Mouse (Mus musculus) NIH3T3 (cell line): ENCODE measurements around the gene Sycp2.
A peak's percentile ranks its signal among the peaks of the same experiment; 100 is the strongest.
"Not testable (repeated sequence)": the region's sequence is repeated elsewhere in the genome, so short reads cannot be mapped to it uniquely, and the experiment has no call there.

Source experiments
- DNase-seq: peaks from one replicate; pipeline ENCODE4 v3.0.0-alpha.2; 2012; ENCODE audit warnings: low read depth

Gene Sycp2

DNA sequence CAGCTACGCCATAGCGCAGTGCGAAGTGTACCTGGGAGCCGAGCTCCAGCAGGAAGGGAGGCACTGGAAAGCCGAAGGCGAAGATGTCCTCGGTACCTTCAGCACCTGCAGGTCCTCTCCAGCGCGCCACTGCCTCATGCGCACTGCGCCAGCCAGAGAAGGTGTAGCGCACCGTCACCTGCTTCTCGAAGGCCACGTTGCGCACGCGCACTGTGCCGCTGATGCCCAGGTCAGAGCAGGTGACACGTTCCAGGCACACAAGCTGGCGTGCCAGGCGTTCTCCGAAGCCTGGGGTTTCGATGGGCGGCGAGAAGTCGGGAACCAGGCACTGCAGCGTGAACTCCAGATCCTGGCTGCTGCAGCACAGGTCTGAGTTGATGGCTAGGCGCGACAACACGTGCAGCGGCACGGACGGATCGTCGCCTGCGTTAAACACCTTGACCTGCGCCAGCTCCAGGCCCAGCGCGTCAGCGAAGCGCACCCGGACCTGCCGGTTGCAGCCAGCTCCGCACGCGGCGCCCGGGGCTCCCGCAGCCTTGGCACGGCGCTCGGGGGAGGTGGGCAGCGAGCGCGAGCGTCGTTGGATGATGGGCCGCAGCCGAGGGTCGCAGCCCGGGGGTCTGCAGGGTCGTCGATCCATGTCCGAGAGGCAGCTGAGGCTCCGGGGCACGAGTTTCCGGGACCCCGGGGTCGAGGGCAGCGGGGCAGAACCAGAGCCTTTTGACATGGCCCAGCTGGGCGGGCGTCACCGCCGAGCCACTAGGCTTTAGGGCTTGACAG, 6.2 kb upstream of the Sycp2 start:
- no peak for DNase-seq

DNA sequence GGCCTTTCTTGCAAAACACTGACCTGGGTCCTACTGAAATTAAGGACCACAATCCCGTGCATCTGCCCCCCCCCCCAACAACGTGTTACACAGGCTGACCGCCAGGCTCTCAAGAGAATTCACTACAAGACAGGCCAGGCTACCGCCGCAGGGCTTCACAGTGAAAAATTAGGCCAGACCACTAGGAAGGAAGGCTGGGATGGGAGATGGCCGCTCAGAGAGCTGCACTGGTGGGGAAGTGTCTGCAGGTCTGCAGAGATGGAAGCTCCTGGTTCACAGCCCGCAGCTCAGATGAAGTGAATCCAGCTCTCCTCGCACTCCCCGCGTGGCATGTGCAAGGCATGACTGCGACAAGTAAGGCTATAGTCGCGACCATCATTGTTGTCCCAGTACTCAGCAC, 5.6 kb upstream of the Sycp2 start:
- peak; percentile 31 for DNase-seq

DNA sequence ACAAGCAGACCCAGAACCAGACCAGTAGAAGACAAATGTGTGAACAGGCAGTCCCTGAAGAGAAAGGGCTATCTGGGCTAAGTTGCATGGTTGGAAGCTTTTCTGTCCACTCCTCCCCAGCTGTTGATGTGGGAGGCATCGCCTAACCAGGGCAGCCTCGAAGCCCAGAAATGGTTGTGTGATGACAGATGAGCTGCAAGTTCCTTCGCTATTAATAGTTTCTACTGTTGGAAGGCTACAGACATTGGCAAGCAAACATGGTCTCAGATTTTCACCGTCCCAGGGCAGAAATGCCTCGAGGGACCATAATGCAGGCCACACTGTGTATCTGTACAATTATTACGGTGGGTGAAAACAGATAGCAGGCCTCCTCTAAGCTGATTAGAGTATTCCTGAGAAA, 5.1 kb upstream of the Sycp2 start:
- DNase-seq: peak; percentile 72

DNA sequence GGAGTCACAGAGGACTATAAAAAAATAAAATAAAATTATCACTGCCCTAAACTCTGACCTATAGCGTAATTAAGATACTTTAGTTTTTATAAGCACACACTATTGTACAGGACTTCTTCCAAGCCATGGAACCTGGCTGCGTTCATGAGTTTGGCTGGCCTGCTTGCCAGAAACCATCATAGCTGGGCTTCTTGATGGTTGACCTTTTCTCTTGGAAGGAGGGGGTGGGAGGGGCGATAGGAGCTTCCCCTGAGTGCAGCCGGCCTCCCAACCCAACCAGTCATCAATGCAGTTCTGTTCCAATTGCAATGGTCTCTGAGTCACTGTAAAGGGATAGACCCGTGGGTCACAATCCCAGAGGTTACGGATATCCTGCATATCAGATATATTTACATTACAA, 2.8 kb upstream of the Sycp2 start:
- DNase-seq: peak; percentile 44

DNA sequence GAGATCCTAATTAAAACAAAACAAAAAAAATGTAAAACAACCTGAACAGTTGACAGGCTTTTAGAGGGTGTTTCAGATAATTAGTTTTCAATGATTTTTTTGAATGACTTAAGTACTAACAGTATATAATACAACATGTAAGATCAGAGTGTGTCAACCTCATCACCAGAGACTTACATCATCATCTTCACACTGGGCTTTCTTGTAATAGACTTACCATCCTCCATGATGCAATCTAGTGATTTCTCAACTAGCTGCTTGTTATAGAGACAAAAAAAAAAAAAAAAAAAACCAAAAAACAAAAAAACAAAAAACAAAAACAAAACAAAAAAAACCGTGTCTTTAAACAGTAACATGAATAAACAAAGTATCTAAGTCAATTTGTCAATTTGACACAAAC, 1.5 kb upstream of the Sycp2 start:
- no peak for DNase-seq

DNA sequence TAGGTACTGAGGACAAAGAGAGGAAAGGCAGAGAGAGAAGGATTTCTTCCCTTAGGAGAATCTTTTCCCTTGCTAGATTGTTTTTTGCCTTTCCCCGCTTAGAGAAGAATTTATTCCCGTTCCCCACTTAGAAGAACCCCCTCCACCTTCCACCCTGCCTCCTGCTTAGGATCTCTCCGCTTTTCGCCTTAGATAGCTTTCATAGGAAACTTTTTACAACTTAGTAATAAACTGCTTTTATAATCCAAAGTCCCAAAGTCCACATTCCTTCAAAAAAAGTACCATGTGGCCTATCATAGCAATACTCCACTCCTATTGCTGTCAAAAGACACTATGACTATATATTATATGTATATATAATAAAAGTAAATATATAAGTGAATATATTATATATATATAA, 64.9 kb downstream of the Sycp2 start:
- no peak for DNase-seq

DNA sequence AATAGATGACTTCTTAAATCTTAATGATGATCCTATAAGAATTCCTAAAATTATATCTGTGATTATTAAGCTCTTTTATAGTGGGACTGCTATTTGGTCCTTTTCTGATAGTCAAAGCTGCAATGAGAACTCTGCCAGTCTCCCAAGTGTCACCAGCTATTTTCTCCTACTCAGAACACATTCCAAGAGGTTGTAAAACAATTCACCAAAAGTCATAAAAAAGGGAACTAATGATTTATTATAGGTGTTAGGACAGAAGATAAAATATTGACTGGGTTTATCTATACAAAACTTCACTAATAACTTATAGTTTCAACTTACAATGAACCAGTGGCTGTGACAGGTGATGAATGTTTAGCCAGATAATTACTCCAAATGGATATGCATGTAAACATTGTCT, 65.4 kb downstream of the Sycp2 start:
- DNase-seq: not testable (repeated sequence)

DNA sequence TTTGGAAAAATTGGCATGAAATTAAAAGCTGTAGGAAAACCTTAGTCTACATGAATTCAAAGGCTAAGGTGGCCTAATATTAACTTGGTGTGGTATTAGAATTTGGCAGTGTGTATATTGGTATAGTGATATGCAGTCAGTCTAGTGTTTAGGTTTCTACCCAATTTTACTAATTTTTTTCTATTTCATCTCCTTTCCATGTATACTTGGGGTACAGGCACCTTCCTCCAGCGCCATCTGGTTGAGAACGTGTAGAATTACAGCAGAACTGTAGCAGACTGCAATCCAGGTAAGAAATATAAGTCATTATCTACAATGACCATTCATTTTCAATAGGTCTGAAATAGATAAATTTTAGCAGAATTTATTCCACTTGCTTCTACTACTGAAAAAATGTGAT, 68.4 kb downstream of the Sycp2 start:
- peak; percentile 22 for DNase-seq

DNA sequence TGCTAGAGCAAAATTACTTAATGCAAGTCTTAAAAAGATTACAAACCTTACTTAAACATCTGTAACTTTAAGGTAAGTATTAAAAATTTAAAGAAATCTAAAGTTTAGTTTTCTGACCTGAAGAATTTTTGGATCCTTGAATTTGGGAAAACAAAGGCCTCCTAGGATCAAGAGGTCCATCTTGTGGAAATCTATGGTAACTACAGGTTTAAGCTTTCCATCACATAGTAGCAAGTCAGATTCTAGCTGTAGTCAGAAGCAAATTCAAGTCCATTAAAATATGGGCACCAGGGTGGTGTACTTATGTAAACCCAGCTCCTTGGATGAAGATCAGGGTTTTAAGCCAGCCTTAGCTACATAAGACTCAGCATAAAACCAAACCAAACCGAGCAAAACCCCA, 69.6 kb downstream of the Sycp2 start:
- peak; percentile 54 for DNase-seq

DNA sequence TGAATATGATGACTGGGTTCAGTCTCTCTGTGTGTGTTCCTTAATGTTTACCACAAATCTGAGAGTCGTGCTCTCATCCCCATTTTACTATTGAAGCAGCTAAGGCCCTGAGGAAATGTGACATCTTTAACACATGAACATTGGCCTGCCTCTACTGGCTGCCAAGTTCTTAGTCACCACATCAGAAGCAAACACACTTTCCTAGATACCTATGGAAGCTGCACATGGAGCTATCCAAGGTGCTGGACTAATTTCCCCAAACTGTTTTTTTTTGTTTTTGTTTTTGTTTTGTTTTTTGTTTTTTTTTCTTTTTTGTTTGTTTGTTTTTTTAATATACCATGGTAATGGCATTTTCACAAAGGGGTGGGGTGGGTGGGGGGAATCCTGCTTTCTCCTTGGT, 77.5 kb downstream of the Sycp2 start:
- DNase-seq: peak; percentile 59

DNA sequence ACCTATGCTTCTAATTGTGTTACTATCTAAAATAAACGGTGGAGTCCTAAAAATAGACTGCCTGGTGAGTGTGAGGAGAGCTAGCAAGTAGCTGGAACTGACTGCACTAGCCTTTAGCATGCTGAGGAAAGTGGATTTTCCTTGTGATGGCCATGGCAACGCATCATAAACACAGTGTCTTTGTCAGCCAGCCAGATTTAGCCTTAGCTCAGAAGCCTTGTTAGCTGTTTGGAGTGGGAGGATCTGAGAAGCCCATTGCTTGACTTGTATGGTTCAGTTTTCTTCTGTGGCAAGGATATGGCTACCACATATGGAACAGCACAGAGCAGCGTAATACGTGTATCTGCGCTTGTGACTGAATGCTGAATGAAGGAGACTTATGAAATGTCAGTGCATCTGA, 77.9 kb downstream of the Sycp2 start:
- DNase-seq: no peak

DNA sequence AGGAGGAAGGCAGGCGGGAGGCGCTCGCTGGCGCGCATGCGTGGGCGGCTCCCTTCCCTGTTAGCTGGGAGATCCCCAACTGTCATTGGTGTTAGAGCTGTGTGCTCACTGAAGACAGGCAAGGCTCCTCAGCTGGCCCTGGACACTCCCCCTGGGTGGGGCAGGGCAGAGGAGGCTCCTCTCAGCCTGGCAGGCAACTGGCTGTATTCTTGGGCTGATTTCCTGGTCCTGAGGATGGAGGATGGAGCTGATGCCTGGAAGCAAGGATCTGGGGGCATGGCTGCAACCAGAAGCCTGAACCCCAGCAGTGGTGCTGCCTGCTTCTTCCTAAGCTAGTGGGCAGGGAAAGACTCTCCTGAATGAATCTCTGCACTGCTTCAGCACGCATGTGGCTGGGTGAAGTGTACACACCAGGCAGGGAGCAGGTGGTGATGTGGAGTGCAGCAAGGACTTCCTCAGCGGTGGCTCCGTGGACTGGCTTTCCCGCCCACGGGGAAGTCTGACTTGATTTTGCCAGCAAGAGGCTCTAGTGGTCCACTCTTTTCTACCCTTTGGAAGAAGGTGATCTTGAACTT, 79.9 kb downstream of the Sycp2 start:
- peak; percentile 53 for DNase-seq

DNA sequence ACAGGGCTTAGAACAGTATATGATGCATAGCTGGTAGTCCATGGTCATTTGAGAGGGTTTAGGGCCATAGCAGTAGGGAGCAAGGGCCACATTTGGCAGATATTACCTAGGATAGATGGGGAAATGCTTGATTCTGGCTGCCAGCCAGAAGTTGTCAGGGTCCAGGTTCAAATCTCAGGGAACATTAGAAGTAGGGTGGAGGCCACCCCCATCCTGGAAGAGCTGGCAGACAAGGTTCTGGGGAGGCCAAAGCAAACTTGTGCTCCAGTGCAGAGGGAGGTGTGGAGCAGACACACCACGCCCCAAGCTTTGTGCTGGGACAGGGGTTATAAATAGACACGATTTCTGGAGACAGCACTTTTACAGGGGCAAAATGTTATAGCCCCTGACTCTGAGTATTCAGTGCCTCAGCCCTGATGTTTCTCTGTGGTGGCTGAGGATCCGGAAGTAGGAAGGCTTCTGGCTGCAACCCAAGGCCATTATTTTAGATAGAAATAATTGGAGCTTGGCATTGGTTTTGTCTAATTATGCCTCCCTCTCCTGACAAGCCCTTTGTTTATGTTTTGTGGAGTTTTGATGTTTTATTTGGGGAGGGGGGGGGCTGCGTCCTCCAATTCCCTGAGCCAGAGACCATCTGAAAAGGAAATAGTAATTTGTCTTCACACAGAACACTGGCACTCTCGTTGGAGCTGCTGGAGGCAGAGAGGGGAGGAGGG, 80.6 kb downstream of the Sycp2 start:
- DNase-seq: no peak

DNA sequence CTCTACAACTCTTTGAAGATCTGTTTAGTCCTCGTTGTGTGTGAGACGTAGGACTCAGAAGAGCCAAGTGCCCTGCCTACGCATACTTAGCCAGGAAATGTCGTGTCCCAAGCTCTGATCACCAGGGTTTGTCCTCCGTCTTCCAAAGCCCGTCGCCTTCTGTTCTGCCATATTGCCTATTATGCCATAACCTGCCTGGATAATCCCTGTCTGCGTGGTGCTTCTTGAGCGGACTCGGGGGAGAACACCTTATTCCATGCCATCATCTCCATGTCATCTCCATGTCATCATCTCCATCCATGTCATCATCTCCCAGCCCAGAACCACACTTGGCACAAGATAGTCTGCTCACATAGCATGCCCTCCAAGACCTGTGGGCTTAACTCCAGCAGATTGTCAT, 81.4 kb downstream of the Sycp2 start:
- no peak for DNase-seq

DNA sequence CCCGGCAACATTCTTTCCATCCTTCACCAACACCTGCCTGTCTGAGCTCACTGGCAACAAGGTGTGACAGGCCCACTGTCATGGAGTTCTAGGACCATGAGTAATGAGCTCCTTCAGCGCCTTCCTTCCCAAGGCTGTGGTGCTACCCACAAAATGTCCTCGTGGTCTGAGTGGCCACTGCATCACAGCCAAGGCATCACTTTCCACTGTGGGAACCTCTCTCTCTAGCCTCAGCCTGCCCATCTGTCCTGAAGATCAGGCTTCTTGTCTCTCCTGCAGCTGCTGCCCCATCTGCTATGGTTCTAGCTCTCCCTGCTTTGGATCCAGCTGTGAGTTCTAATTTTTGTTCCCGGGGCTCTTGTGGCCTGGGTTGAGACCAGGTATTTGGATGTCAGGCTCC, 82.7 kb downstream of the Sycp2 start:
- DNase-seq: no peak

DNA sequence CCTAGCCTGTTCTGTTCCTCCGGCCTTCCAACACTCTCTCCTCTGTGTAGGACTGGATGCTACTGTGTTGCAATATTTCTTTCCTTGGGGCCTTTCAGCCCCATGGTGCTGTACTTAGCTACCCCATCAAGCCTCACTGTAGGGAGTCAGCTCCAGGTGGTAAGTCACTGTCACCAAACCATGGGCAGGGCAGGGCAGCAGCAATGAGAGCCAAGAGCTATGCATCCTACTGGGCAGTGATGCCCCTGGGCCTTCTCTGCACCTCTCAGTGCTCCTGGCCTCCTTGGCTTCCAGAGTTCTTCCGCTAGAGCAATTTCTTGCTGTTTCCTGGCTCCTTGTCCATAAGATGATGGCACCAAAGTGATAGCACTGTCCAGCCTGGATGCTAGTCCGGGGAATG, 83.1 kb downstream of the Sycp2 start:
- DNase-seq: no peak

DNA sequence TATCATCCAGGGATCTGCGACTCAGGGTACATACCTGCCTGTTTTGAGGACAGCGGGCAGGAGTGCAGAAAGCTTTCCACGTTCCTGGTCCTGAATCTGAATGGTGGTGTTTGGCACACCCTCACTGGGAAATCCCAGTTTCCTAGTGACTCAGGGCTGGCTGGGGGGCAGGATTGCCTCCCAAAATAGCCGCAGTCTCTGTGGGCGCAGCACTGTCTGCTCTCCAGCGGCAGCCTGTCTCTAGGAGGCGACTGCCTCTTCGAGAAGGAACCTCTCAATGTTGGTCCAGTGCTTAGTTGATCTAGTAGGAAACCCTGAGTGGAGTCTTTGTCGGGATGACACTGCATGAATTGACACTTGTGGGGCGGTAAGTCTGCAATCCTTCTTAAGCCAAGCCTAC, 86.2 kb downstream of the Sycp2 start:
- peak; percentile 37 for DNase-seq

DNA sequence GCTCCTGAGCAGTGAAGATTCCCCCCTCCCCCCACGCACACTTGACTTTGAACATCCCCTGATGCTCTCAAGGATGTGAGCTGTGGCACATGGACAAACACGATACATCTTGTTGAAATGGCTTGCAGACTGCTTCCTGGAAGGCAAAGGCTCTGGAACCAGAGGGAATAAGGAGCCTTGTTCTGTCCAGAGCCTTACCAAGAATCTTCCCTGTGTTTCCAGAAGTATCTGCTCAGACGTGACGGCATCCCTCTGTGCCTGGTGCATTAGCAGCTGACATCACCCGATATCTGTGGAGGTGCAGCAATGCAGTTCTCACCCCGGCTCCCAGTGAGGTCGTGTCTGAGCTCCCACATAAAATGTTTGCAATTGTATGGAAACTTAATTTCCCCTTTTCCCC, 87.7 kb downstream of the Sycp2 start:
- no peak for DNase-seq

DNA sequence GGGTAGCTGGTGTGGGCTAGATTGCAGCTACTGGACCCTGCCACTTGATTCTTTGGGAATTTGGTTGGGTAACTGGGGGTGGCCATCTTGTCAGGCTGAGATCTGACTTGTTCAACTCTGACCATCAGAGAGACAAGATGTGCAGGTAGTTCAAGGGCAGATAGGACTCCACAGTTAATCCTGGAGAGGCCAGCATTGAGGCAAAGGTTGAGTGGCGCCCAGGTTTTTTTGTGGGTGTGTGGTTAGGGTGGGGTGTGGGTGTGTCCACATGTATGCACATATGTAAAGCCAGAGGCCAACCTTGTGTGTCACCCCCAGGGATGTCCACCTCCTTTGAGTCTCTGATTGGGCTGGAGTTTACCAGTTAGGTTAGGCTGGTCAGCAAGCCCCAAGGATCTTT, 91.2 kb downstream of the Sycp2 start:
- no peak for DNase-seq

DNA sequence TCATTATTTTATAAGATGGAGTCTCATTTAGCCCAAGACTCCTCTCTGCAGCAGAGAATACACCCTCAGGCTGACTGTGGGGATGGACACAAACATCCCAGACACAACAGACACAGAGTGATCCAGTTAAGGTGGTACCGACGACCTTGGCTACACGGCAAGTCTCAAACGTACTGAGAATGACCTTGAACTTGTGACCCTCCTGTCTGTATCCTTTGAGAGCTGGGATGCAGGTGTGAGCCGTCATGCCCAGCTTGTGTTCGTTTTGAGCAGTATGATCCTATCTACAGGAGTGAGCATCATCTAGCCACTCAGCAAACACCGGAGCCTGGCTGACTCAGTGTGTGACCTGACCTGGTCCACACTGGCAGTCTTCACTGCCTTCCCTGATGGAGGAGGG, 93.9 kb downstream of the Sycp2 start:
- no peak for DNase-seq

DNA sequence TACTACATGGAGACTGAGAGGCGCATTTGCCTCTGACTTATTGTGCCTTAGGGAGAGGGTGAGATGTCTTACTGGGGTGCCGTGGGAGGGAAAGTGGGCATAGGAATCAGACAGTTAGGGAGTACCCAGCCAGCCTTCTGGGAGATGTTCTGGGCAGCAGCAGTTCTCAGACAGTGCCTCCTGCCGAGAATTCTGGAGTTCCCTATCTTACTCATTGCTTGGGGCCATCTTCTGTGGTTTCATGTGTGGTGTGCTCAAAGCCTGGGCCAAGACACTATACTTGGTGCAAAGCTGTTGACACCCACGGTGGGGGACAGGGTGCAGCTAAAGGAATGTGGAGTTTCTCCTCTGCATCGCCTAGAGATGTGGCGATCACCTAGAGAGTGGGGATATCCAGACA, 102.8 kb downstream of the Sycp2 start:
- DNase-seq: no peak

DNA sequence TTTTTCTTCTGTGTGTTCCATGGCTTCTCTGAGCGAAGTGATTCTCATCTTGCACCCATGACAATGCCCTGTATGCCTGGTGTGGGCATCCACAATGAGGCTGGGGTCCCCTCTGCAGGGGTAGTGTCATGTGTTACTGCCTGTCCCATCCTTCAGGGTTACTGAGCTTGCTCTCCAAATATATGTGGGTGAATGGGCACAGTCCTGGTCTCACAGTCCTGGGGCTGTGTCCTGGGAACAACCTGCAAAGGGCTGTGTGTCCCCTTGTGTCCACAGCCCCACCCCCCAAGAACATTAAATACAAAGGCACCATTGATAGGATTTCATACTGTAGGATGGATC, 103.3 kb downstream of the Sycp2 start:
- no peak for DNase-seq

DNA sequence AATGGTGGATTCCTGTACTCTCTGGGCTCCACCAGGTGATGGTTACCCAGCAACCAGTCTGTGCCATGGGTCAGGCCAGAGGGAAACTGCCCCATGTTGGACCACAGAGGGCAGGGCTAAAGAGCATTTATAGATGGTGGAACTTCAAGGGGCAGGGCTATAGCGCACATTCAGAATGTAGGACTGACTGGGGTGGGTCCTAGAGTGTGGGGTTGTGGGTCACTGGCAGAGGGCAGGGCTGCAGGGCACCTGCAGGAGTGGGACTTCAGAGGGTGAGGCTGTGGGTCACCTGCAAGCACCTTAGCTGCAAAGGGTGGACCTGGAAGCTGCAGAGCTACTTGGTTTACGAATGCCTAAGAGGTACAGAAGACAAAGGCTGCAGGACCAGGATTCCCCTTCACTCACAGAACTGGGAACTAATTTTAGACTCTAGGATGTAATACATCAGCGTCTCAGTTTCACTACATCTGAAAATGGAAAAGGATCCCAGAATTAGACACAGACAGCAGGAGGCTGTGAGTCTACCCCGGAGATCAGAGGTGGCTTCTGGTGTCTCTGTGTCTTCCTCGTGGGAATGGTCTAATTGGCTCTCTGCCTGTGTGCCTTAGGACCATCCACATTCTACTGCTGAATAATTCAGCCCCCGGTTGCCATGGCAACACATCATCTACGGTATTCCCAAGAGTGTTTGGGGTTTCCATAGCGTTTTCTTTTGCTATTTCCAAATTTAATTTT, 103.9 kb downstream of the Sycp2 start:
- no peak for DNase-seq
